Mouse (Mus musculus): ENCODE data around the gene Catsperg2. TPM values are rescaled to one million over a fixed set of nuclear protein-coding genes. Genes with fewer than 3 reads are reported as not detected.
"Not testable (repeated sequence)": the region's sequence is repeated elsewhere in the genome, so short reads cannot be mapped to it uniquely, and the experiment has no call there.

Catsperg2 gene
- polyA plus RNA-seq, 1 experiment from 2014 or later, result 0.10 TPM

- not testable (repeated sequence) for H3K4me1 ChIP-seq; H3K9me3 ChIP-seq (replicated peaks); H3K36me3 ChIP-seq; H3K27me3 ChIP-seq (ENCODE audit: low read depth, poor library complexity, severe bottlenecking); H3K4me3 ChIP-seq; H3K27ac ChIP-seq; DNase-seq (ENCODE audit: low spot score)
- WGBS, result 88% methylated on average over 3 of the region's 3 CpGs
These were observed 31.6 kb downstream of the Catsperg2 start for GRCm38 (mm10) chr7:29695231-29695630.

- H3K27ac ChIP-seq, result no peak overlapping the region
- H3K4me3 ChIP-seq, result no peak overlapping the region
- no peak for DNase-seq (ENCODE audit: low spot score)
- H3K36me3 ChIP-seq, result no peaks in the 10 kb centered on the region
- WGBS, result 68% methylated on average over 3 of the region's 3 CpGs
- peaks cover 2% of the 10 kb centered on the region; the same call in 1 of the 2 replicates for H3K9me3 ChIP-seq (replicated peaks)
- H3K4me1 ChIP-seq, result no peaks in the 10 kb centered on the region
- no peaks in the 10 kb centered on the region for H3K27me3 ChIP-seq (ENCODE audit: low read depth, poor library complexity, severe bottlenecking)
These were observed 45.0 kb downstream of the Catsperg2 start for GRCm38 (mm10) chr7:29681868-29682267.

MicroRNAs encoded within 50 kb of the gene (microRNA counts, 519-probe panel; counts per million panel counts)
- microRNA mmu-miR-1964, result 684 counts per million, percentile 72 among the panel's probes with 10 or more counts

Small RNA genes within 50 kb of the gene (microRNA-seq; reads per million reads assigned to microRNA genes)
- gene Mir1964, result 1.2 reads per million

Other genes with a start within 250 kb of the Catsperg2 start
- gene Sipa1l3, start 208.4 kb downstream of the Catsperg2 start, polyA plus RNA-seq (2016; fragmentation: Nextera tagmentation; extraction: Ambion mirVana), result 12.6 and 13.4 TPM in 2 replicates
- gene Zfp84, start 41.5 kb upstream of the Catsperg2 start, polyA plus RNA-seq (2016; fragmentation: Nextera tagmentation; extraction: Ambion mirVana), result 8.7 and 12.4 TPM in 2 replicates
- 5.2 and 7.1 TPM in 2 replicates for gene Zfp30, start 57.0 kb upstream of the Catsperg2 start, polyA plus RNA-seq (2016; fragmentation: Nextera tagmentation; extraction: Ambion mirVana)
- 15.2 and 16.7 TPM in 2 replicates for gene Zfp790, start 89.1 kb upstream of the Catsperg2 start, polyA plus RNA-seq (2016; fragmentation: Nextera tagmentation; extraction: Ambion mirVana)
- gene Zfp940, start 126.6 kb upstream of the Catsperg2 start, polyA plus RNA-seq (2016; fragmentation: Nextera tagmentation; extraction: Ambion mirVana), result 8.5 and 8.7 TPM in 2 replicates
- 7.2 and 10.6 TPM in 2 replicates for gene Zfp420, start 132.9 kb upstream of the Catsperg2 start, polyA plus RNA-seq (2016; fragmentation: Nextera tagmentation; extraction: Ambion mirVana)
- gene Zfp27, start 179.5 kb upstream of the Catsperg2 start, polyA plus RNA-seq (2016; fragmentation: Nextera tagmentation; extraction: Ambion mirVana), result 10.4 and 11.9 TPM in 2 replicates
- gene Zfp383, start 181.2 kb upstream of the Catsperg2 start, polyA plus RNA-seq (2016; fragmentation: Nextera tagmentation; extraction: Ambion mirVana), result 3.4 and 4.7 TPM in 2 replicates
- gene Zfp74, start 227.1 kb upstream of the Catsperg2 start, polyA plus RNA-seq (2016; fragmentation: Nextera tagmentation; extraction: Ambion mirVana), result 11.5 and 15.9 TPM in 2 replicates